Mouse (Mus musculus): ENCODE measurements around the gene Psmd9. TPM values are rescaled to one million over a fixed set of nuclear protein-coding genes. Genes with fewer than 3 reads are reported as not detected.

The Psmd9 gene
- 10 to 100 TPM; 28.2 to 30.8 TPM for total RNA-seq (2021)

GRCm38 (mm10) chr5:123169284-123169683 is at the start of gene Psmd9:
Gene Psmd9 (plus strand): TSS chr5:123169413.
- no peak for DNase-seq

GRCm38 (mm10) chr5:123120624-123121215 is 48.5 kb upstream of the Psmd9 start:
- no peak for DNase-seq

- no peak for DNase-seq
Observed at GRCm38 (mm10) chr5:123122181-123122580, 47.0 kb upstream of the Psmd9 start.

GRCm38 (mm10) chr5:123125105-123125504 is 44.1 kb upstream of the Psmd9 start:
- no peak for DNase-seq

GRCm38 (mm10) chr5:123125638-123126406 is 43.4 kb upstream of the Psmd9 start:
- no peak for DNase-seq

GRCm38 (mm10) chr5:123127031-123127430 is 42.2 kb upstream of the Psmd9 start:
- no peak for DNase-seq

- DNase-seq = no peak
Observed at GRCm38 (mm10) chr5:123128426-123129169, 40.6 kb upstream of the Psmd9 start.

- no peak for DNase-seq
Observed at GRCm38 (mm10) chr5:123129170-123129757, 39.9 kb upstream of the Psmd9 start.

- no peak for DNase-seq
Observed at GRCm38 (mm10) chr5:123130030-123130813, 39.0 kb upstream of the Psmd9 start.

- no peak for DNase-seq
Observed at GRCm38 (mm10) chr5:123130814-123131148, 38.4 kb upstream of the Psmd9 start.

GRCm38 (mm10) chr5:123132308-123133071 is 36.7 kb upstream of the Psmd9 start, which contains the start of gene Rhof:
Gene Rhof (minus strand): TSS chr5:123132692.
- DNase-seq = peak; percentile 86 to 89

- peak; percentile 88 to 90 for DNase-seq
Observed at GRCm38 (mm10) chr5:123133083-123133783, 36.0 kb upstream of the Psmd9 start.

- DNase-seq = no peak
Observed at GRCm38 (mm10) chr5:123133784-123134143, 35.4 kb upstream of the Psmd9 start.

- no peak for DNase-seq
Observed at GRCm38 (mm10) chr5:123134186-123134874, 34.9 kb upstream of the Psmd9 start.

- no peak for DNase-seq
Observed at GRCm38 (mm10) chr5:123134875-123135382, 34.3 kb upstream of the Psmd9 start.

GRCm38 (mm10) chr5:123135471-123136360 is 33.5 kb upstream of the Psmd9 start:
- peak in 1 of 2 experiments; percentile 55 for DNase-seq

- DNase-seq = peak; percentile 77 to 78
Observed at GRCm38 (mm10) chr5:123136361-123137043, 32.7 kb upstream of the Psmd9 start.

Measured in layer of hippocampus, postnatal 36 days (tissue).